Mouse (Mus musculus) small intestine, adult 2 months (tissue): Measurements from ENCODE around the gene Ccdc96.

ENCODE experiments used
- CTCF ChIP-seq: fragments of 200-500 bp; IDR thresholded peaks from 2 replicates; pipeline ENCODE4 v1.5.1; 2012; ENCODE audit warnings: low read depth, mild to moderate bottlenecking, control low read depth, inconsistent platforms, low read length, moderate library complexity, mixed read lengths; ENCODE audit not compliant: insufficient replicate concordance, insufficient read length; ENCODE audit errors: extremely low read depth
- POLR2A ChIP-seq: fragments of 200-500 bp; IDR thresholded peaks from 2 replicates; pipeline ENCODE4 v1.6.1; 2012; ENCODE audit warnings: low read depth, mild to moderate bottlenecking, control low read depth, inconsistent platforms, low read length, moderate library complexity

- TF ChIP-seq CTCF: no peak
- TF ChIP-seq POLR2A: no peak
Measured at GRCm38 (mm10) chr5:36519751-36520150, 35.4 kb downstream of the Ccdc96 start.
